Mouse (Mus musculus): ENCODE measurements at regions not wholly inside any gene's neighbourhood (a gene's known extent, or its start where the extent isn't known, plus 50 kb on each side); places are given as distances from the start of the nearest gene placed in this dataset.

- TF ChIP-seq POLR2A (IDR thresholded peaks at IDR 0.05; ENCODE audit: extremely low read depth, insufficient read depth, low read length) (no peak), CTCF (IDR thresholded peaks at IDR 0.05; ENCODE audit: low read depth, low read length) (no peak)
Measured at GRCm38 (mm10) chr4:58681926-58682325, 105.6 kb downstream of the Olfr267 start.

All from liver, adult 2 months (tissue).